Mouse (Mus musculus): ENCODE data around the gene Sash1.

GRCm38 (mm10) chr10:8813259-8813658 is 72.6 kb downstream of the Sash1 start:
- TF ChIP-seq CTCF (IDR thresholded peaks at IDR 0.05; ENCODE audit: control insufficient read depth, insufficient read depth, insufficient read length): no peak
- TF ChIP-seq USF1 (IDR thresholded peaks at IDR 0.05; ENCODE audit: low read depth): no peak

Data from C2C12 (cell line).